Mouse (Mus musculus) forebrain, embryonic 11.5 days (tissue): ENCODE data around the gene Zfp970. TPM values are rescaled to one million over a fixed set of nuclear protein-coding genes. Genes with fewer than 3 reads are reported as not detected.
"Not testable (repeated sequence)": the region's sequence is repeated elsewhere in the genome, so short reads cannot be mapped to it uniquely, and the experiment has no call there.

Experiments used
- ATAC-seq: fragments of 200-750 bp; cut with Nextera tagmentation; replicated peaks from 2 replicates; pipeline ENCODE4 v1.8.0; 2017; ENCODE audit warnings: moderate TSS enrichment; ENCODE audit not compliant: low FRiP score
- DNase-seq: peaks from one replicate; pipeline ENCODE4 v3.0.0-alpha.2; 2017; ENCODE audit warnings: low spot score
- H3K27ac ChIP-seq: fragments of 300-500 bp; sonication (generic); 2 replicates; pipeline ENCODE4 v1.5.1; 2014; ENCODE audit warnings: low read depth, low read length
- H3K27me3 ChIP-seq: fragments of 300-500 bp; sonication (generic); 2 replicates; pipeline ENCODE4 v1.6.1; 2014; ENCODE audit warnings: mild to moderate bottlenecking, low read length, mixed read lengths; ENCODE audit not compliant: control insufficient read depth, insufficient read depth
- H3K36me3 ChIP-seq: fragments of 300-500 bp; sonication (generic); 2 replicates; pipeline ENCODE4 v1.6.1; 2014; ENCODE audit warnings: mild to moderate bottlenecking, low read length, moderate library complexity, mixed read lengths; ENCODE audit not compliant: control insufficient read depth, insufficient read depth
- H3K4me1 ChIP-seq: fragments of 300-500 bp; sonication (generic); replicated peaks from 2 replicates; pipeline ENCODE4 v1.6.1; 2014; ENCODE audit warnings: low read length, mixed read lengths; ENCODE audit not compliant: control insufficient read depth, insufficient read depth
- H3K4me2 ChIP-seq: fragments of 300-500 bp; sonication (generic); 2 replicates; pipeline ENCODE4 v1.6.1; 2014; ENCODE audit warnings: low read depth, mild to moderate bottlenecking, low read length, moderate library complexity, mixed read lengths; ENCODE audit not compliant: severe bottlenecking
- H3K4me3 ChIP-seq: fragments of 300-500 bp; sonication (generic); 2 replicates; pipeline ENCODE4 v1.5.1; 2014; ENCODE audit warnings: low read depth, low read length
- H3K9ac ChIP-seq: fragments of 300-500 bp; sonication (generic); 2 replicates; pipeline ENCODE4 v1.6.1; 2014; ENCODE audit warnings: low read length
- H3K9me3 ChIP-seq: fragments of 300-500 bp; sonication (generic); 2 replicates; pipeline ENCODE4 v1.6.1; 2016; ENCODE audit warnings: low read length, mixed read lengths; ENCODE audit not compliant: control insufficient read depth
- whole genome bisulfite sequencing: fragments of 180-500 bp; shearing (Covaris S2); extraction: QIAGEN DNeasy Blood & Tissue Kit; methylation state at CpG from one replicate; pipeline ENCODE4 v1.1.7; 2014; 5-methylcytosine and 5-hydroxymethylcytosine counted together
- polyA plus RNA-seq: library from polyadenylated mRNA; unstranded; fragments of >200 nt; fragmentation: Nextera tagmentation; extraction: Ambion mirVana; gene quantifications from 2 replicates; pipeline ENCODE4 v1.2.1, GENCODE M21; 2014

Gene Zfp970
- polyA plus RNA-seq, 1 experiment from 2014 or later, result 15.2 TPM

DNA sequence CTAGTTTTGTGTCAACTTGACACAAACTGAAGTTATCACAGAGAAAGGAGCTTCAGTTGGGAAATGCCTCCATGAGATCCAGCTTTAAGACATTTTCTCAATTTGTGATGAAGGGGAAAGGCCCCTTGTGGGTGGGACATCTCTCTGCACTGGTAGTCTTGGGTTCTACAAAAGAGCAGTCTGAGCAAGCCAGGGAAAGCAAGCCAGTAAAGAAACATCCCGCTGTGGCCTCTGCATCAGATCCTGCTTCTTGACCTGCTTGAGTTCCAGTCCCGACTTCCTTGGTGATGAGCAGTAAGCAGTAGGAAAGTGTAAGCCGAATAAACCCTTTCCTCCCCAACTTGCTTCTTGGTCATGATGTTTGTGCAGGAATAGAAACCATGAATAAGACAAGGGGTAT, 47.4 kb downstream of the Zfp970 start:
- H3K9ac ChIP-seq, DNase-seq, H3K27ac ChIP-seq, H3K4me1 ChIP-seq, H3K4me3 ChIP-seq, ATAC-seq, H3K36me3 ChIP-seq, H3K9me3 ChIP-seq, H3K27me3 ChIP-seq, H3K4me2 ChIP-seq: not testable (repeated sequence)
- WGBS, result 87% methylated on average over 3 of the region's 3 CpGs

DNA sequence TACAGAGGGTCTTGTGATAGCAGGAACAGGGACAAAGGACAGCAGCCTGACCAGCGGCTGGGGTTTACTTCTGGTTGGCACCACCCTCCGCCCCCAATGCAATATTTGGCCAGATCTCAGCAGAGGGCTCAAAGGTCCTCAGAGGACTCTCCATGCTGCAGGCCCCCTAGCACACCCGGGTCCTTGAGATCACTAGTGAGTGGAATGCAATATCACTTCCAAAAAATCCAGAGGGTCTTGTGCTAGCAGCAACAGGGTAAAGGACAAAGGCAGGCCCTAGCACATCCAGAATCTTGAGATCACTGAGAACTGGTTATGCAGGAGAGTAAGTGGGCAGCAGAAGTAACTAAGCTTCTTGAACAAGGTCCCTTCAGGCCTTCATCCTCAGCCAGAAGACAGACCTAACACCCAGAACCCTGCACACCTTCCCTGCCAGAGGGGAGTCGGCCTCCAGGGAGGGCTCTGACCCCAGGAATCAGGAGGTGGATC, 49.5 kb downstream of the Zfp970 start:
- H3K4me1 ChIP-seq, H3K4me3 ChIP-seq, H3K36me3 ChIP-seq, ATAC-seq, H3K4me2 ChIP-seq, H3K9ac ChIP-seq, H3K9me3 ChIP-seq, H3K27ac ChIP-seq, H3K27me3 ChIP-seq, DNase-seq: not testable (repeated sequence)
- 87% methylated on average over 4 of the region's 4 CpGs for WGBS

DNA sequence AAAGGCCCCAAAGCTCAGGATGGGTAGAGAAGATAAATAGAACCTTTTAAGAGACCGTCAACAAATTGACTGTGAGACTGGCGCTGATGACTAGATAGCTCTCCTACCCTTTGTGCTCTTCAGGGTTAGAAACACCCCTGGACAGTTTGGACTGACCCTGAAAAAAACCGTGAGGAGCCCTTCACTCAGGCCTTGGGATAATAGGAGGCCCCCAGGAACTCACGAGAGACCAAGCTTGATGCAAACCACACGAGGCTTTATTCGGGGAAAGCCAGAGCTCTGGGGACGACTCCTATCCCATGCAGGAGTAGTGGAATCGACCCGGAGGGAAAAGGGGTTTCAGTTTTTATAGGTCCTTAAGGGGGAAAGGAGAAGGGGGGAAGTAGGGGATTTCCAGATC, 53.2 kb downstream of the Zfp970 start:
- H3K4me3 ChIP-seq, H3K27me3 ChIP-seq, ATAC-seq, DNase-seq, H3K9me3 ChIP-seq, H3K27ac ChIP-seq, H3K9ac ChIP-seq, H3K4me1 ChIP-seq, H3K4me2 ChIP-seq, H3K36me3 ChIP-seq: not testable (repeated sequence)
- 91% methylated on average over 9 of the region's 9 CpGs for WGBS

DNA sequence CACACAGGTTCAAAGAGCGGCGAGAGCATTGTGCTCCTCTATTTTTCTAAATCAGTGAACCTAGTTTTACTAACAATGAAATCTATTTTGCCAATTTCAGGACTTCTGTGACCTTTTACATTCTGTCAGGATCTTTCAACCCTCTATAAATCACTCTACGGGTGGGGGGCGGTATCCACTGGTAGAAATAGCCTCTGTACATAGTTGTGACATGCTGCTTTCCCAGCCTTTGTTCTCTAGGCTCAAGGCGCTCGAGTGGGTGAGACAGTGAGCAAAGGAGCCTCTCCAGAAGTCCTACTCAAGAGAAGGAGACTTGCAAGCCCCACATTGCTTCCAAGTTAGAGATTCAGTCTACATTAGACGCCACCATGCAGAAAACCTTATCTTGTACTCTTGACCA, 53.8 kb downstream of the Zfp970 start:
- 88% methylated on average over 7 of the region's 7 CpGs for WGBS
- H3K4me1 ChIP-seq, H3K36me3 ChIP-seq, H3K9ac ChIP-seq, H3K27ac ChIP-seq, DNase-seq, ATAC-seq, H3K4me3 ChIP-seq, H3K27me3 ChIP-seq, H3K9me3 ChIP-seq, H3K4me2 ChIP-seq: not testable (repeated sequence)

DNA sequence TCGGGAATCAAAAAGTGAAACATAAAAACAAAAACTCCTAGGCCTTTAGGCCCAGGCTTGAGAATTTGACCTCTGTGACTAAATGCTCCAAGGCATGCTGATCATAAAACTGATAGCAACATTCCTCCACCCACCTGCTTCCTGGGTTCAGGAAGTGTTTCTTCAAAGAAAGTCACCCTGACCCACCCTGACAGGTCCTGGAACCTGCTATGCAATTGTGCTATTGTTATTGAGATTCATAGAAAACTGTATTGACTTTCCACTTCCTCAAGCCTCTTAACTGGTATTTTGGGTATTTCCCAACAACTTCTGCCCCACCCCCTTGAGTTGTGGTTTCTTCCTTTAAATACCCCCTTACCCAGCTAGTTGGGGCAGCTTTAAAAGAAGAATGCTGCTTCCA, 54.4 kb downstream of the Zfp970 start:
- not testable (repeated sequence) for H3K9me3 ChIP-seq, H3K4me2 ChIP-seq, H3K27ac ChIP-seq, H3K4me3 ChIP-seq, H3K36me3 ChIP-seq, ATAC-seq, H3K4me1 ChIP-seq, H3K27me3 ChIP-seq, DNase-seq, H3K9ac ChIP-seq
- 96% methylated on average over 1 of the region's 1 CpGs for WGBS

DNA sequence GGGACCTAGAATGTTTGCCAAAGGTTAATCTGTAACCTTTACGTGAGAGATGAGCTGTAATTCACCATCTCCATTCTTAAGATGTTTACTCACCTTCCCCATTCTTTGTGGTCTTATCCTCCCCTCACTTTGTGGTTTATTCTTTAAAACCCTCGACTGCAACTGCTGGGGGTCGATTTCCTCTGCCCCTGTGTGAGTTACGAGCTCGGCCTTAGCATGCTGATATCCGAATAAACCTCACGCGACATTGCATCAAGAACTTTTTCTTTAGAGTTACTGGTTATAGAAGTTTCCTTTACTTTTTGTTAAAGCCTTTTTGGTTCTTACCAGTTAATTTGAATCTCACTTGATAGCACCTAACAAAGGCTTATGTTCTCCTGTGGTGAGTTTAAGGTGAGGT, 55.5 kb downstream of the Zfp970 start:
- no peak overlapping the region for H3K4me2 ChIP-seq
- H3K9me3 ChIP-seq, result peaks cover 3% of the 10 kb centered on the region; the same call in 1 of the 2 replicates
- DNase-seq (no peak), ATAC-seq (no peak)
- H3K9ac ChIP-seq, result no peak overlapping the region
- no peak overlapping the region for H3K4me3 ChIP-seq
- H3K36me3 ChIP-seq, result no peaks in the 10 kb centered on the region
- no peaks in the 10 kb centered on the region for H3K27me3 ChIP-seq
- 86% methylated on average over 8 of the region's 8 CpGs for WGBS
- H3K27ac ChIP-seq, result no peak overlapping the region
- no peaks in the 10 kb centered on the region for H3K4me1 ChIP-seq

DNA sequence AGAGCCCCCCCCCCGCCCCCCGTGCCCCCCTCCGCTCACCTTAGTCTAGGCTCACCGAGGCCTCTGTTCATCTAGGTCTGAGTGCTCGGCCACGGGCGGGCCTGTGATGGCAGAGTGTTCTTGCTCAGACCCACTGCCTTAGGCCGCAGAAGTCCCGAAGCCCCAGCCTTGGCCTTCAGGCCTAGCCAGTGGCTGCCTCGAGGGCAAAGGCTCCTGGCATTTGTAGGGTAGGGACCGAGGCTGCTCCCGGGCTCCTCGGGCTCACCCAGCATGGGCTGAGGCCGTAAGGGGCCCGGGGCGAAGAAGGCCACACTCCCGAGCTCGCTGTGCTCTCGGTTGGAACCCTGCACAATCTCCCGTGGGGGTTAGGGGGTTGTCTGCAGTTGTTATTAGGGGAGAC, 58.5 kb downstream of the Zfp970 start:
- H3K27ac ChIP-seq, result no peak overlapping the region
- DNase-seq, result no peak
- peaks cover 3% of the 10 kb centered on the region; the same call in 1 of the 2 replicates for H3K9me3 ChIP-seq
- no peaks in the 10 kb centered on the region for H3K4me1 ChIP-seq
- no peaks in the 10 kb centered on the region for H3K36me3 ChIP-seq
- H3K9ac ChIP-seq, result no peak overlapping the region
- WGBS, result 94% methylated on average over 20 of the region's 20 CpGs
- no peak for ATAC-seq
- H3K27me3 ChIP-seq, result no peaks in the 10 kb centered on the region
- no peak overlapping the region for H3K4me3 ChIP-seq
- H3K4me2 ChIP-seq, result no peak overlapping the region

DNA sequence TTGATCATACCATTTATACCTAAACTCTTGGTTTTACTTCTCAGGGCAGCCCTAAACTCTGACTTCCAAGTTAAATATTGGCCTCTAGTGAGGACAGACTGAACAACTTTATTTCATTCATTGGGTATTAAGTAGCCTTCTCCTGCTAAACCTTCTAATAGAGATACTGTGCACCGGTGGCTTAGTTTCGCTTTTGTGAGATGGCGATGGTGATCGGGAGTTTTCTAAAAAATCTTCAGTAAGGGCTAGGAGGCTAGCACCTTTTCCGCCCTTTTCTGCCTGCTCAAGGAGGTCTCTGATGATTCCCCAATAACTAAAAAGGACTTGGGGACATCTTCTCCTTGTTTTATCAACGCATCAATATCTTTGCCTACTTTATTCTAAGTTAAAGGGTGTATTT, 59.1 kb downstream of the Zfp970 start:
- not testable (repeated sequence) for H3K4me1 ChIP-seq, DNase-seq, H3K27me3 ChIP-seq, H3K9ac ChIP-seq, H3K36me3 ChIP-seq, H3K9me3 ChIP-seq, H3K4me3 ChIP-seq, H3K4me2 ChIP-seq, H3K27ac ChIP-seq, ATAC-seq
- 87% methylated on average over 6 of the region's 6 CpGs for WGBS

DNA sequence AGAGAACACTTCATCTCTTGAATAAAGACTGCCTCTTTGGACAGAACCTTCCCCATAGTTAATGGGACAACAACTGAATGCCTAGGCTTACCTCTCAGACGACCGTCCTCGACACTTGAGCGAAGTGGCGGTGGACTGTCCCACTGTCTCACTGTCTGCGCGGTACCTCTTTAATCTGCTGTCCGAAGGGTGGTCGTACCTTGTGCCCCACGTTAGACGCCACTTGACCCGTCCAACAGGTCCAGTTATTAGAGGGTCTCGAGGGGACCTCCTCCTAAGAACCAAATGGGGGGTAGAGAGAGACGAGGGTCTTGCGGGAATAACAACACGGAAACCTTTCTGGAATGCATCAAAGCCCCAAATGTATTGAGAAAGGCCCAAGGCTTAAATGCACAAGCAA, 59.6 kb downstream of the Zfp970 start:
- WGBS, result 93% methylated on average over 16 of the region's 16 CpGs
- H3K9me3 ChIP-seq, H3K27me3 ChIP-seq, H3K4me2 ChIP-seq, H3K4me3 ChIP-seq, H3K36me3 ChIP-seq, H3K4me1 ChIP-seq, H3K27ac ChIP-seq, H3K9ac ChIP-seq, ATAC-seq, DNase-seq: not testable (repeated sequence)
